Mouse (Mus musculus) embryonic fibroblast, embryonic 13.5 days (primary cell): Measurements from ENCODE around the gene Eea1.

Experiments used
- CTCF ChIP-seq: IDR thresholded peaks from 2 replicates; pipeline ENCODE4 v1.5.1; 2011; ENCODE audit warnings: mild to moderate bottlenecking, control low read depth, low read length, moderate library complexity, borderline replicate concordance; ENCODE audit not compliant: insufficient read depth
- POLR2A ChIP-seq: IDR thresholded peaks from 2 replicates; pipeline ENCODE4 v1.6.1; 2011; ENCODE audit warnings: low read depth, mild to moderate bottlenecking, control low read depth, low read length, moderate library complexity

DNA sequence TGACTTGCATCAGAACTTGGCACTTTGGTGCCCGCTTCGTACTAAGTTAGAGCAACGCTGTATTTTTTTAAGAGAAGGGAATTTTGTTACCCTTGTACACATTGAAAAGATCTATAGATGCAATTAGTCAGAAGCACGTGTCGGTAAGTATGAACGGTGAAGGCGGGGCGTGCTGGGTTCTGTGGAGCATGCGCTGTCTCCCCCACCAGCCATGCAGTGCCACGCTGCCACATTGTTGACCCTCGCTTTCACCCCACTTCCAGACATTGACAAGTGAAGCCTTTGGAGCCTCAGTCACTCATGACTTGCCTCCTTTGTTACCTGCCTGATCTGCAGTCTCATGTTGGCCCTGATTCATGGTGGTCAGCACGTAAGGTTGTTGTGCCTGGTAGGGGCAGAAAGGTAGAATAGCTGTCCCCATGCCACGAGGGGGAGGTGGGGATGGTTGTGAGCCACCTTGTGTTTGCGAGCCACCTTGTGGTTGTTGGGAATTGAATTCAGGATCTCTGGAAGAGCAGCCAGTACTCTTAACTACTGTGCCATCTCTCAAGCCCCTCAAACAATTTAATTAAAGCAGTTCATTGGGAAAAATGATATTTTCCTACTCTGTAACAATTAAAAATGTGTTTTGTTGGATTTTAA lies 47.0 kb upstream of the Eea1 start:
- TF ChIP-seq CTCF (no peak), POLR2A (no peak)
